Mouse (Mus musculus) lung, embryonic 14.5 days (tissue): ENCODE measurements at regions not wholly inside any gene's neighbourhood (a gene's known extent, or its start where the extent isn't known, plus 50 kb on each side); places are given as distances from the start of the nearest gene placed in this dataset.
A peak's percentile ranks its signal among the peaks of the same experiment; 100 is the strongest.

Source experiments
- ATAC-seq: fragments of 200-750 bp; cut with Nextera tagmentation; 2 replicates; pipeline ENCODE4 v1.8.0; 2017; ENCODE audit warnings: mild to moderate bottlenecking, moderate TSS enrichment, moderate library complexity; ENCODE audit not compliant: insufficient read depth
- DNase-seq: peaks from one replicate; pipeline ENCODE4 v3.0.0-alpha.2; 2015
- H3K27ac ChIP-seq: fragments of 300-500 bp; sonication (generic); 2 replicates; pipeline ENCODE4 v1.5.1; 2014; ENCODE audit warnings: low read depth, mild to moderate bottlenecking, moderate library complexity
- H3K27me3 ChIP-seq: fragments of 300-500 bp; sonication (generic); 2 replicates; pipeline ENCODE4 v1.6.1; 2014; ENCODE audit warnings: low read length, control low read depth; ENCODE audit not compliant: insufficient read depth
- H3K36me3 ChIP-seq: fragments of 300-500 bp; sonication (generic); 2 replicates; pipeline ENCODE4 v1.6.1; 2014; ENCODE audit warnings: control low read depth; ENCODE audit not compliant: insufficient read depth
- H3K4me1 ChIP-seq: fragments of 300-500 bp; sonication (generic); 2 replicates; pipeline ENCODE4 v1.6.1; 2014; ENCODE audit warnings: antibody characterized with exemption, control low read depth; ENCODE audit not compliant: insufficient read depth
- H3K4me2 ChIP-seq: fragments of 300-500 bp; sonication (generic); 2 replicates; pipeline ENCODE4 v1.6.1; 2014; ENCODE audit warnings: mild to moderate bottlenecking
- H3K4me3 ChIP-seq: fragments of 300-500 bp; sonication (generic); 2 replicates; pipeline ENCODE4 v1.5.1; 2014; ENCODE audit warnings: low read depth, low read length
- H3K9ac ChIP-seq: fragments of 300-500 bp; sonication (generic); 2 replicates; pipeline ENCODE4 v1.6.1; 2014
- H3K9me3 ChIP-seq: fragments of 300-500 bp; sonication (generic); 2 replicates; pipeline ENCODE4 v1.6.1; 2016; ENCODE audit warnings: low read depth, low read length, control low read depth
- CTCF ChIP-seq: IDR thresholded peaks from 2 replicates; pipeline ENCODE4 v1.5.1; 2016; ENCODE audit warnings: antibody characterized with exemption, low read depth
- WGBS: fragments of 180-500 bp; shearing (Covaris S2); extraction: QIAGEN DNeasy Blood & Tissue Kit; methylation state at CpG from one replicate; pipeline ENCODE4 v1.1.7; 2014; 5-methylcytosine and 5-hydroxymethylcytosine counted together

DNA sequence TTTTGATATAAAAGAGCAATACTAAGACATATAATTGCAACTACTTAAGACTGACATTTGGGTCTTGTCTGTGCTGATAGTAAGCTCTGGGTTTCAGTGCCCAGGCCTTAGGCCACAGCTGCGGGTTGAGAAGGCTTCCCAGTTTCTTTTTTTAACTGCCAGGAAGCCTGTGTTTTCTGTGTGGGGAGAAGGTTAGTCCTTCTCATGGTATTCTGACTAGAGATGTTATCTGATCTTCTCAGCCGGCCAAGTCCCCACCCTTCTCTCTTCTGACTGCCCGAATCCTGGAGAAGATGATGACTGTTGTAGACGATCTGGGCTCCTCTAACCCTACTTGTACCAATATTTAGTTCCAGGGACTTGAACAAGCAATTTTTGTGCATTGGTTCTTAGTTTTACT, 80.7 kb upstream of the Ednra start:
- 33% methylated on average over 4 of the region's 4 CpGs for WGBS
- DNase-seq = no peak
- Histone ChIP-seq H3K9ac (no peak overlapping the region), H3K9me3 (no peaks in the 10 kb centered on the region), H3K4me1 (peaks cover 6% of the 10 kb centered on the region; the same call in 1 of the 2 replicates), H3K27me3 (no peaks in the 10 kb centered on the region), H3K4me2 (no peak overlapping the region), H3K27ac (no peak overlapping the region), H3K36me3 (no peaks in the 10 kb centered on the region), H3K4me3 (no peak overlapping the region)
- TF ChIP-seq CTCF = no peak
- no peak for ATAC-seq

DNA sequence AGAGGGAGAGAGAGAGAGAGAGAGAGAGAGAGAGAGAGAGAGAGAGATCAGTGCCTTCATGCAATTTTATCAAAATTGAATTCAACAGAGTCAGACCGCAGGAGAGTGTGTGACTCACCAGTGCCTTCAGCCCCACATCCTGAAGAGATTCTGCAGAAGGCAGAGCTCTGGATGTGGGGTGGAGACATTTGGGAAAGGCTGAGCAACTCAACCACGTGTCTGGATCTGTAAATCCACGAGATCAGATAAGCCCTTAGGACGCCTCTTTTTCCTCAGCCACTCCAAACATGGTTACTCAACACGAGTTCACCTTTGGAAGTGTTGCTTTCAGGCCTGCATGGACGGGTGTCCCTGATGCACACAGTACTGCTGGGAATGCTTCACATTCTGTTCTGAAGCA, 81.4 kb upstream of the Ednra start:
- Histone ChIP-seq H3K27ac (no peak overlapping the region), H3K9ac (no peak overlapping the region), H3K4me2 (no peak overlapping the region), H3K36me3 (no peaks in the 10 kb centered on the region), H3K4me1 (peaks cover 6% of the 10 kb centered on the region; the same call in 1 of the 2 replicates), H3K9me3 (no peaks in the 10 kb centered on the region), H3K27me3 (no peaks in the 10 kb centered on the region), H3K4me3 (no peak overlapping the region)
- no peak for TF ChIP-seq CTCF
- WGBS = 47% methylated on average over 6 of the region's 6 CpGs
- DNase-seq (no peak), ATAC-seq (no peak)

DNA sequence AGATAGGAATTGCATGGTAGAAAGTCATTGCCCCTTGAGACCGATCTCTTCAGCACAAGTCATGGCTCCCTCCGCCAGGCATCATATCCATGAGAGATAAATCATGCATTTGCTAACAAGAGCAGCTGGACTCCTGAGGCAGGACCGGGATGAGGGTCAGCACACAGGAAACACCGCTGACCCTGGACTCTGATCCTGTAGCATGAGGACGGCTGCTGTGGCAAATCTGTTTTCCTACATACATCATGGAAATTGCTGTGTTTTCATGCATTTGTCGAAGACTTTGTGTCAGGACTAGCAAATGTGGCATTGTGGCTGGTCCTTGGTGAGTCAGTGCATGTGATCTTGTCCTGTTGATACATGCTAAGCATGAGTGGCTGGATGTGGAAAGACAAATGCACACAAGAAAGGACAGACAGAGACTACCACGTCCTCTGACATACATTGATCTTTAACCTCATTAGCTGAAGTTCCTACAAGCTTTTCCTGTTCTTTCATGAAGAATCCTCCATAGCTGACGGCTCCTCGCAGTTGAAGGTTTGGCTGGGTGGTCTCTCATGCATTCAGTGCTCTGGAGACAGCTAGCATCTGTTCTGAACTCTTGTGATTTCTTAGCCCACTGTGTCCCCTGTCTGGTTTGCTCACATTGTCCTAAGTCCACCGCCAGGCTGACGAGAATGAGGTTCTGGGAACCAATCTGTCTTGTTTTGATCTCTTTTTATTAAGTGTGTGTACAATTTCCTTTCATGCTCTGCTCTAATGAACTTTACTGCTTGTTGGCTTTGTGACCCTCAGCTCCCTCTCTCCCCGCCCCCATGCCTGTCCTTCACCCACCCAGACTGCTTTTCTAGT, 90.8 kb upstream of the Ednra start:
- no peak overlapping the region for H3K4me3 ChIP-seq
- H3K9me3 ChIP-seq = no peaks in the 10 kb centered on the region
- peak overlapping the region; percentile 93 for H3K27ac ChIP-seq
- ATAC-seq (peak; percentile 96), DNase-seq (peak; percentile 87)
- H3K36me3 ChIP-seq = no peaks in the 10 kb centered on the region
- peaks cover 23% of the 10 kb centered on the region for H3K4me1 ChIP-seq
- no peak overlapping the region for H3K4me2 ChIP-seq
- H3K9ac ChIP-seq = no peak overlapping the region
- no peaks in the 10 kb centered on the region for H3K27me3 ChIP-seq
- WGBS = 26% methylated on average over 12 of the region's 12 CpGs
- peak; percentile 37; the same call in 1 of the 2 replicates for TF ChIP-seq CTCF

DNA sequence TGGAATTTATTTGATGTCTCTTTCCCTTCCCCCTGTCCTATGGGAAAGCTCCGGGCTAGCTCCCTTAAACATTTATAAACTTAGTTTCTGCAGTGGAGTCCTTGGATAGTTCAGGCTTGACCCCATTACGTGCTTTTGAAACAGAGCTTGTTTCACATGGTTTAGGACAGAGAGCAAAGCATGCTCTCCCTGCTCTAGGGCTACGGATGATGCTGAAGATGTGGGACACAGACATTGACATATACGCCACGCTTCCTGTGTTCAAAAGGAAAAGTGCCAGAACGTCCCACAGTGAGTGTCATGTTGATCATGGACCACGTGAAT, 91.3 kb upstream of the Ednra start:
- Histone ChIP-seq H3K4me3 (no peak overlapping the region), H3K4me2 (peak overlapping the region; percentile 38), H3K27me3 (no peaks in the 10 kb centered on the region), H3K9me3 (no peaks in the 10 kb centered on the region), H3K36me3 (no peaks in the 10 kb centered on the region), H3K9ac (no peak overlapping the region), H3K27ac (peak overlapping the region; percentile 93), H3K4me1 (peaks cover 23% of the 10 kb centered on the region)
- no peak for TF ChIP-seq CTCF
- ATAC-seq (peak; percentile 93; the same call in 1 of the 2 replicates), DNase-seq (no peak)
- WGBS = 23% methylated on average over 7 of the region's 7 CpGs

DNA sequence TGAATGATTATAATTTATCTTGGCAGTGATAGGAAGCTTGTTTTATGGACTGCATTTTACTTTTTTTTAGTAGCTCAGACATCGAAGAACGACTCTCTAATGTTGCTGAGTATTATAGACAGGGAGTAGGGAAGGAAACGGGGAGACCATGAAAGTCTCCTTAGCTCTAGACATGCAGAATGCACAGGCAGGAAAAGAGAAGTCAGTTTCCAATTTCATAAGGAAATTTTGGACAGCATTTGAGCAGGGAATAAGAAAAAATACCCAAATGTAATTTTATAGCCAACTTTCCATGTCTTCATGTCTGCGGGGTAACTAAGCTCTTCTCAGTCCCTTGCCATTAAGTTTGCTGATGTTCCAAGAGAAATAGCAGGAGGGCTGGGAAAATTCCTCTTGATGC, 92.0 kb upstream of the Ednra start:
- H3K27ac ChIP-seq = peak overlapping the region; percentile 93
- ATAC-seq = no peak

DNA sequence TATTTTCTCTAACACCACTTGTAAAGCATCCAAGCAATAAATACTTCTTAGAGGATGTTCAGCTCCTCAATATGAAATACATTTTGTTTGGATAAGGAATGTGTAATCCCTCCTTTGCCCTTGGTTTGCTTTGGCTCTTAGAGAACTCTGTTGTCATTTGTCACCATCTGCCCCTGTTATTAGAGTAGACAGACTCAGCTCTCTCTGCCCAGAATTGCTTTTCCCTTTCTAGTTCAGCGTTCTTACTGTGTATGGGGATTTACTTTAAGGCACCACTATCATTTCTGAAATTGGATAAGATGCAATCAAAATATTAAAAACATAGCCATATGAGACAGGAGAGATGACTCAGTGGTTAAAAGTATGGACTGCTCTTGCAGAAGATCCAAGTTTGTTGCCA, 101.5 kb upstream of the Ednra start:
- no peak overlapping the region for H3K9ac ChIP-seq
- no peak overlapping the region for H3K4me3 ChIP-seq
- 49% methylated on average over 1 of the region's 1 CpGs for WGBS
- no peaks in the 10 kb centered on the region for H3K9me3 ChIP-seq
- TF ChIP-seq CTCF = no peak
- H3K27me3 ChIP-seq = no peaks in the 10 kb centered on the region
- ATAC-seq (no peak), DNase-seq (no peak)
- H3K4me1 ChIP-seq = peaks cover 10% of the 10 kb centered on the region
- no peak overlapping the region for H3K4me2 ChIP-seq
- no peaks in the 10 kb centered on the region for H3K36me3 ChIP-seq
- H3K27ac ChIP-seq = no peak overlapping the region; the same call in 1 of the 2 replicates

More for the DNA sequence above, 92.0 kb upstream of the Ednra start:
- TF ChIP-seq CTCF = no peak
- Histone ChIP-seq H3K4me3 (no peak overlapping the region), H3K36me3 (no peaks in the 10 kb centered on the region), H3K4me2 (peak overlapping the region; percentile 38), H3K9me3 (no peaks in the 10 kb centered on the region), H3K9ac (no peak overlapping the region), H3K4me1 (peaks cover 23% of the 10 kb centered on the region), H3K27me3 (no peaks in the 10 kb centered on the region)
- WGBS = 59% methylated on average over 4 of the region's 4 CpGs
- DNase-seq = no peak

DNA sequence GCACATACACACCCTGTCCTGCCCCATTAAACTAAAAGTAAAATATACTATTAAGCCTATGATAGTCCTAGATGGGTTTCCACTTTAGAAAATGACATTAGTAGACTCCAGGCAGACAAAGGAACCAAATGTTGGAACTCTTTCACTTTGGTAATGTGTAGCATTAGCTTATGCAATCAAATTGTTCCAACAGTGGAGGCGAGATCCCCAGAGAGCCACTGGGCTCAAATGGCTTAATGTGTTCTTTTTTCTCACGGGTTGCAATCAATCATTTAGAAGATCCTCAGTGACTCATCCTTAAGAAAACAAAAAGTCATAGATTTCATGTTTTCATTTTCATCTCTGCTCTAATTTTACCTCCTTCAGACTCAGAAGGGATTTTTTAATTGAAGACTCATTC, 102.0 kb upstream of the Ednra start:
- H3K27ac ChIP-seq = no peak overlapping the region
- peak; percentile 51 for DNase-seq

More for the DNA sequence above, 102.0 kb upstream of the Ednra start:
- no peak overlapping the region for H3K9ac ChIP-seq
- no peaks in the 10 kb centered on the region for H3K9me3 ChIP-seq
- no peak for ATAC-seq
- peaks cover 10% of the 10 kb centered on the region for H3K4me1 ChIP-seq
- no peak overlapping the region for H3K4me2 ChIP-seq
- no peaks in the 10 kb centered on the region for H3K27me3 ChIP-seq
- TF ChIP-seq CTCF = no peak
- no peak overlapping the region for H3K4me3 ChIP-seq
- no peaks in the 10 kb centered on the region for H3K36me3 ChIP-seq
- WGBS = 44% methylated on average over 2 of the region's 2 CpGs
